Mouse (Mus musculus) mouse trophoblast stem cell (cell line): ENCODE measurements around the gene Cyp2c50.
"Not testable (repeated sequence)": the region's sequence is repeated elsewhere in the genome, so short reads cannot be mapped to it uniquely, and the experiment has no call there.

Experiments
- in situ Hi-C, 2 experiments: fragments of 300-500 bp; cut with MseI, MboI; formaldehyde crosslinking; loops; 2 replicates in 1 of 2; 3 replicates in 1 of 2; pipeline ENCODE4 v1.15.1; 2025

The Cyp2c50 gene

DNA sequence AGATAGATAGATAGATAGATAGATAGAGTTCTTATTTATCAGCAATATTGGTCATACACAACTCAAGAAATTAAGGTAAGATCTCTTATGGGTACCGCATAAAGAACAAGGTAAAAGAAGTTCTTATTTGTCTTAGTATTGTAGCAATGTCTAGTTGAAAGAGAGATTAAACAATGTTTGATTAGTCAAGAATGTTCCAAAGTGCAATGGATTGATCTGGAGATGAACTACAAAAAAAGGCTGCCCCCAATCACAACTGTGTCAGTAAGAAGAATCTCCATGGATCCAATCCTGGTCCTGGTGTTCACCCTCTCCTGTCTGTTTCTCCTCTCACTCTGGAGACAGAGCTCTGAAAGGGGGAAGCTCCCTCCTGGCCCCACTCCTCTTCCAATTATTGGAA, at the start of gene Cyp2c50:
Cyp2c50 (plus strand) TSS at position 268 of the 400 bp plus-strand sequence.
- in situ Hi-C loops, result not testable (repeated sequence)

GRCm38 (mm10) chr19:40073701-40074100, 15.8 kb upstream of the Cyp2c50 start, which contains the start of gene Cyp2c54:
Cyp2c54 (minus strand) TSS chr19:40073827.
- in situ Hi-C loops, result no loop called here

DNA sequence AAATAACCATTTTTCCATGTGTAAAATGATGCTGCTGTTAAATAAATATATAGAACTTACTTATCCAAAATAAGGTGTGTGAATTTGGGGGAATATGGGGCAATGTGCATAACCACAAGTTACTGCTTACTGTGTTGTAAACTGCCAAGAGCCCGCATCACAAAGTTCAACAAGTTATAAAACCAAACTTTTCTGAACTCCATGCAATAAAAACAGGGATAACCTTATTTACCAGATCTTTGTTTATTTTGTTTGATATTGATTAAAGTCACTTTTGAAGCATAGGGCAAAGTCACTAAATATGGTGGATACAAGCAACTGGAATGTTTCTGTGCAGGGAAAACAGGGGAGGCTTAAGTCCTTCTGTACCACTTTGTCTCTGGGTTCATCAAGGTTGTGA, 1.1 kb upstream of the Cyp2c50 start:
- in situ Hi-C loops, result no loop called here

GRCm38 (mm10) chr19:40091111-40091510, 1.6 kb downstream of the Cyp2c50 start:
- in situ Hi-C loops, result no loop called here

GRCm38 (mm10) chr19:40119624-40120023, 30.1 kb downstream of the Cyp2c50 start:
- in situ Hi-C loops, result not testable (repeated sequence)

DNA sequence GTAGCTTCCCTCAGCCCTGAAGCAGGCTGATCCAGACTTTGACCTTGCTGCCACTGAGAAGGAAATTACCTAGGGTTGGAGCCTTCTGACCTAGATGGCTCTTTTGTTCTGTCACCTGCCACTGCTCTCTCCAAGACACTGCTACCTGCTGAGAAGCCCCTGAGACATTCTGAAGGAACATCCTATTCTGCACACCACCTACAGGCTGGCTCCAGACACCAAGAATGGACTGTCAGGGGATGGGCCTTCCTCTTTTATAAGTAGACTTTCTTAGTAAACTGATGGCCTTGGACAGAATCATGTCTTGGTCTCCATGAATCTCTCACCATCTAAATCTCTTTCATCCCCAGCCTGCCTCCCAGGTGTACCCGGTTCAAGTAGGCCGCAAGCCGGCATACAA, 35.7 kb downstream of the Cyp2c50 start:
- in situ Hi-C loops, result not testable (repeated sequence)

GRCm38 (mm10) chr19:40126996-40127395, 37.5 kb downstream of the Cyp2c50 start:
- in situ Hi-C loops, result not testable (repeated sequence)
